Mouse (Mus musculus) megakaryocyte, embryonic 14.5 days (primary cell): ENCODE data around the gene Rin1.

Experiments used
- FLI1 ChIP-seq: IDR thresholded peaks from 2 replicates; pipeline ENCODE4 v1.6.1; 2012; ENCODE audit warnings: low read length, inconsistent platforms, mixed read lengths
- GATA1 ChIP-seq: IDR thresholded peaks from 3 replicates; pipeline ENCODE4 v1.6.1; 2012; ENCODE audit warnings: mixed read lengths, low read length, inconsistent platforms, borderline replicate concordance

- TF ChIP-seq GATA1 = no peak
- no peak for TF ChIP-seq FLI1
Observed at GRCm38 (mm10) chr19:5072389-5073019, 22.2 kb downstream of the Rin1 start.
